Mouse (Mus musculus) hindbrain, embryonic 11.5 days (tissue): ENCODE measurements around the gene Myo3b. TPM values are rescaled to one million over a fixed set of nuclear protein-coding genes. Genes with fewer than 3 reads are reported as not detected.
"Not testable (repeated sequence)": the region's sequence is repeated elsewhere in the genome, so short reads cannot be mapped to it uniquely, and the experiment has no call there.

Source experiments
- ATAC-seq: fragments of 200-750 bp; cut with Nextera tagmentation; 2 replicates; pipeline ENCODE4 v1.8.0; 2017; ENCODE audit warnings: mild to moderate bottlenecking, moderate TSS enrichment, moderate library complexity; ENCODE audit not compliant: low FRiP score
- DNase-seq: peaks from one replicate; pipeline ENCODE4 v3.0.0-alpha.2; 2015; ENCODE audit warnings: low spot score
- H3K27ac ChIP-seq: fragments of 300-500 bp; sonication (generic); 2 replicates; pipeline ENCODE4 v1.5.1; 2014; ENCODE audit warnings: mild to moderate bottlenecking, low read depth, low read length
- H3K27me3 ChIP-seq: fragments of 300-500 bp; sonication (generic); 2 replicates; pipeline ENCODE4 v1.6.1; 2014; ENCODE audit warnings: mild to moderate bottlenecking, low read length, moderate library complexity, mixed read lengths; ENCODE audit not compliant: control insufficient read depth, insufficient read depth
- H3K36me3 ChIP-seq: fragments of 300-500 bp; sonication (generic); 2 replicates; pipeline ENCODE4 v1.6.1; 2014; ENCODE audit warnings: mild to moderate bottlenecking, low read length, moderate library complexity, mixed read lengths; ENCODE audit not compliant: control insufficient read depth, insufficient read depth
- H3K4me1 ChIP-seq: fragments of 300-500 bp; sonication (generic); replicated peaks from 2 replicates; pipeline ENCODE4 v1.6.1; 2014; ENCODE audit warnings: low read length, mixed read lengths; ENCODE audit not compliant: control insufficient read depth, insufficient read depth
- H3K4me2 ChIP-seq: fragments of 300-500 bp; sonication (generic); replicated peaks from 2 replicates; pipeline ENCODE4 v1.6.1; 2014; ENCODE audit warnings: mild to moderate bottlenecking, low read depth, low read length
- H3K4me3 ChIP-seq: fragments of 300-500 bp; sonication (generic); 2 replicates; pipeline ENCODE4 v1.5.1; 2014; ENCODE audit warnings: low read depth, low read length
- H3K9ac ChIP-seq: fragments of 300-500 bp; sonication (generic); 2 replicates; pipeline ENCODE4 v1.6.1; 2014; ENCODE audit warnings: low read depth, low read length
- H3K9me3 ChIP-seq: fragments of 300-500 bp; sonication (generic); 2 replicates; pipeline ENCODE4 v1.6.1; 2016; ENCODE audit warnings: low read length; ENCODE audit not compliant: control insufficient read depth
- WGBS: fragments of 180-500 bp; shearing (Covaris S2); extraction: QIAGEN DNeasy Blood & Tissue Kit; methylation state at CpG from one replicate; pipeline ENCODE4 v1.1.7; 2014; 5-methylcytosine and 5-hydroxymethylcytosine counted together
- polyA plus RNA-seq: library from polyadenylated mRNA; unstranded; fragments of >200 nt; fragmentation: Nextera tagmentation; extraction: Ambion mirVana; gene quantifications from 2 replicates; pipeline ENCODE4 v1.2.1, GENCODE M21; 2014

The Myo3b gene
- polyA plus RNA-seq, 1 experiment from 2014 or later: 0.09 TPM

DNA sequence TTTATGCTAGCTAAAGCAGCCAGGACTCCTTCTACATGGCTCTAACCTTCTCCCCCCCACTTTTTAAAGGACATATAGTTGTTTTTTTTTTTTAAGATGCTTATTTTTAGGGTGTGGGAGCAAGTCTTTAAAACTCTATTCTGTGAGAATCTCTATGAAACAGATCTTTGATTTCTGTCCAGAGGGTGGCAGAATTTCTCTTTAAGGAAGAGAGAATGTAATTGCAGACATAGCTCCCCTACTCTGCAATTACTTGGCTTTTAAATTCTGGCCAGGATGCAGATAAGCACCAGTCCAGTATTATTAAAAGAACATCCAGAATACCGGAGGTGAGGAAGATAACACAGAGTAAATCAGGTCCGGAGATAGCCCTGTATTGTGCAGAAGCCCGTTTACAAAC lies 178.9 kb downstream of the Myo3b start:
- DNase-seq (no peak), ATAC-seq (no peak)
- H3K9ac ChIP-seq: no peak overlapping the region
- H3K9me3 ChIP-seq: no peaks in the 10 kb centered on the region
- 83% methylated on average over 3 of the region's 3 CpGs for WGBS
- H3K4me3 ChIP-seq: no peak overlapping the region
- H3K27me3 ChIP-seq: no peaks in the 10 kb centered on the region
- H3K27ac ChIP-seq: no peak overlapping the region
- H3K36me3 ChIP-seq: no peaks in the 10 kb centered on the region
- no peaks in the 10 kb centered on the region for H3K4me1 ChIP-seq
- H3K4me2 ChIP-seq: no peak overlapping the region

DNA sequence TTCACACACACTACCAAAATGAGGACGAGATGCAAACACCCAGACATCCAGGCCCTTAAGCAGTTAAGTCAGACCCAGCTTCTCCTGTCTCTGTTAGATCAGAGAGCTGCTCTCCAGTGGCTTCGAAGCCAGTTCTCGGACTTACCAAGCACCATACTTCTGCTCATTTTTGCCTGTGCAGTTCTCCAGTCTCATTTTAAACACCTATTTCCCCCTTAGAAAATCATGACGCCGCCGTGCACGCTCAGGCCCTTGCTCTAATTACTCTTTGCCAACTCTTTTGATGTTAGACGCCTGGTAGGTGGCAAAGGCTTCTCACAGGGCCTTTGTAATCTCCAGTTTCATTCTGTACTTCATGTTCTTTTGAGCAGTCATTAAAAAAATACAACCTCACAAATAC lies 179.5 kb downstream of the Myo3b start:
- no peaks in the 10 kb centered on the region for H3K36me3 ChIP-seq
- no peak overlapping the region for H3K27ac ChIP-seq
- H3K27me3 ChIP-seq: no peaks in the 10 kb centered on the region
- WGBS: 70% methylated on average over 8 of the region's 8 CpGs
- H3K4me2 ChIP-seq: no peak overlapping the region
- H3K9me3 ChIP-seq: no peaks in the 10 kb centered on the region
- ATAC-seq (no peak), DNase-seq (no peak)
- no peaks in the 10 kb centered on the region for H3K4me1 ChIP-seq
- H3K4me3 ChIP-seq: no peak overlapping the region
- H3K9ac ChIP-seq: no peak overlapping the region

DNA sequence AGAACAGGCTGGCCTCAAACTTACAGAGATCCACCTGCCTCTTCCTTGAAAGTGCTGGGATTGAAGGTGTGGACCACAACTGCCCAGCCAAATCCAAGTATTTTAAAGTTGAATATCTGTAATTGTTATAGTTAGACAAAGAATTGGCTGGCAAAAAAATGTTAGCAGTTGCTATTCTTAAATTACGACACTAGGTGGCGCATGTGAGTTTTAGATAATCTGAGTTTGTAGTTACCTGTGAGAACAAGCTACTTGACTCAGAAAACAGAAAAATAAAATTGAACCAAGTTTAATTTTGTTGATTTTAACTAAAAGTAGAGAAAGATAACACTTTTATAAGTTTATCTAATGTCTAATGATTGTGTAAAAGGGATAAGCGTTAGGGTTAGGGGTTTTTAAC lies 187.8 kb downstream of the Myo3b start:
- WGBS: 12% methylated on average over 3 of the region's 3 CpGs
- DNase-seq: peak; percentile 66

GRCm38 (mm10) chr2:70234450-70234849 lies 195.5 kb downstream of the Myo3b start:
- not testable (repeated sequence) for H3K27me3 ChIP-seq, H3K9ac ChIP-seq, H3K4me3 ChIP-seq, ATAC-seq, H3K9me3 ChIP-seq, H3K27ac ChIP-seq, H3K4me2 ChIP-seq, H3K36me3 ChIP-seq, H3K4me1 ChIP-seq, DNase-seq
- 89% methylated on average over 3 of the region's 4 CpGs for WGBS

More for the DNA sequence above, 187.8 kb downstream of the Myo3b start:
- no peaks in the 10 kb centered on the region for H3K36me3 ChIP-seq
- H3K27ac ChIP-seq: no peak overlapping the region
- no peak overlapping the region for H3K4me3 ChIP-seq
- no peak overlapping the region for H3K9ac ChIP-seq
- no peak overlapping the region for H3K4me2 ChIP-seq
- ATAC-seq: no peak
- H3K9me3 ChIP-seq: no peaks in the 10 kb centered on the region
- H3K27me3 ChIP-seq: no peaks in the 10 kb centered on the region
- H3K4me1 ChIP-seq: no peaks in the 10 kb centered on the region

GRCm38 (mm10) chr2:70245981-70246380 lies 207.1 kb downstream of the Myo3b start:
- Histone ChIP-seq H3K27me3 (no peaks in the 10 kb centered on the region), H3K9ac (no peak overlapping the region), H3K4me1 (no peaks in the 10 kb centered on the region), H3K36me3 (no peaks in the 10 kb centered on the region), H3K27ac (no peak overlapping the region), H3K4me3 (no peak overlapping the region), H3K4me2 (no peak overlapping the region), H3K9me3 (no peaks in the 10 kb centered on the region)
- 81% methylated on average over 4 of the region's 4 CpGs for WGBS
- no peak for ATAC-seq
- no peak for DNase-seq

DNA sequence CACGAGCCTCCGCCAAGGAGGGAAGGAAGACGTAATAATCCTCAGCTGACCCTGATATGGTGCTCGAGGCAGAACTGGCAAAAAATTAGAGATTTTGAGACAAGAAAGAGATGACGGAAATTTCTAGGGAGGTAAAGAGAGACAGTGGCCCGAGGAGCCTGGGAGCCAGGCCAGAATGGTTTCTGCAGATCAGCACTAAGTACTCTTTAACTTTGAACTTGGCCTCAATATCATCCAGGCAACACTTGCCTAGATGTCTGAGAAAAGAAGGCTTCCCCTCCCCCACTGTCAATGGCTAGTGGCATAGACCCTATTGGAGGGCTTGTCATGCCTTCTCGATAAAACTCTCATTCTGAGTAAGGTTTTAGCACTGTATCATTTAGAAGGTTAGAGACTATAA lies 209.7 kb downstream of the Myo3b start:
- H3K4me1 ChIP-seq: no peaks in the 10 kb centered on the region
- no peaks in the 10 kb centered on the region for H3K36me3 ChIP-seq
- no peak overlapping the region for H3K4me2 ChIP-seq
- DNase-seq (no peak), ATAC-seq (no peak)
- 93% methylated on average over 7 of the region's 7 CpGs for WGBS
- no peaks in the 10 kb centered on the region for H3K9me3 ChIP-seq
- no peak overlapping the region for H3K4me3 ChIP-seq
- H3K9ac ChIP-seq: no peak overlapping the region
- no peaks in the 10 kb centered on the region for H3K27me3 ChIP-seq
- no peak overlapping the region for H3K27ac ChIP-seq

DNA sequence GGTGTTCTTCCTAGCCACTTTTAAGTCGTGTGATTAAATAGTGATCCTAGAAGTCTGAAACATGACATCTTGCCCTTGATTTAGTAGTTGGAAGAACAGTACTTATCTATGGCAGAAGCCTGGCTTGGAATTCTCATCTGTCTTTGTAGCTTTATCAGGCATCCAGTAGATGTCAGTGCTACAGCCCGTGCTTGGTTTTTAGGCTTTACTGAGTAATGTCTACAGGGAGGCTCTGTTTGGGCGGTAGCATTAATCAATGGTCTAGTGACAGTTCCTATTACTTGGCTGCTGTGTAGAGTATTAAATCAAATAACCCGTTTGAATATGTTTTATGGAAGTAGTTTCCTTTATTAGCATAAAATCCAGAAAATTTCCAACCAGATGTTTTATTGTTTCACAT lies 210.9 kb downstream of the Myo3b start:
- Histone ChIP-seq H3K4me2 (no peak overlapping the region), H3K27me3 (no peaks in the 10 kb centered on the region), H3K36me3 (no peaks in the 10 kb centered on the region), H3K27ac (no peak overlapping the region), H3K9ac (no peak overlapping the region), H3K9me3 (no peaks in the 10 kb centered on the region), H3K4me3 (no peak overlapping the region), H3K4me1 (no peaks in the 10 kb centered on the region)
- DNase-seq: no peak
- WGBS: 67% methylated on average over 4 of the region's 4 CpGs
- no peak for ATAC-seq

- WGBS: 92% methylated on average over 10 of the region's 10 CpGs
- ATAC-seq: no peak
Measured at GRCm38 (mm10) chr2:70251256-70251655, 212.3 kb downstream of the Myo3b start.

GRCm38 (mm10) chr2:70259357-70260000 lies 220.6 kb downstream of the Myo3b start:
- Histone ChIP-seq H3K36me3 (no peaks in the 10 kb centered on the region), H3K4me2 (no peak overlapping the region), H3K4me1 (no peaks in the 10 kb centered on the region; the same call in 1 of the 2 replicates), H3K9ac (no peak overlapping the region), H3K27me3 (no peaks in the 10 kb centered on the region), H3K27ac (no peak overlapping the region), H3K4me3 (no peak overlapping the region), H3K9me3 (no peaks in the 10 kb centered on the region)
- no peak for ATAC-seq
- peak; percentile 23 for DNase-seq
- 36% methylated on average over 8 of the region's 8 CpGs for WGBS

More at GRCm38 (mm10) chr2:70251256-70251655, 212.3 kb downstream of the Myo3b start:
- H3K4me1 ChIP-seq: no peaks in the 10 kb centered on the region
- H3K27ac ChIP-seq: no peak overlapping the region
- H3K27me3 ChIP-seq: no peaks in the 10 kb centered on the region
- H3K36me3 ChIP-seq: no peaks in the 10 kb centered on the region
- no peak for DNase-seq
- H3K4me2 ChIP-seq: no peak overlapping the region
- no peaks in the 10 kb centered on the region for H3K9me3 ChIP-seq
- H3K9ac ChIP-seq: no peak overlapping the region
- no peak overlapping the region for H3K4me3 ChIP-seq
